Mouse (Mus musculus): Measurements from ENCODE around the gene Atp11a.

DNA sequence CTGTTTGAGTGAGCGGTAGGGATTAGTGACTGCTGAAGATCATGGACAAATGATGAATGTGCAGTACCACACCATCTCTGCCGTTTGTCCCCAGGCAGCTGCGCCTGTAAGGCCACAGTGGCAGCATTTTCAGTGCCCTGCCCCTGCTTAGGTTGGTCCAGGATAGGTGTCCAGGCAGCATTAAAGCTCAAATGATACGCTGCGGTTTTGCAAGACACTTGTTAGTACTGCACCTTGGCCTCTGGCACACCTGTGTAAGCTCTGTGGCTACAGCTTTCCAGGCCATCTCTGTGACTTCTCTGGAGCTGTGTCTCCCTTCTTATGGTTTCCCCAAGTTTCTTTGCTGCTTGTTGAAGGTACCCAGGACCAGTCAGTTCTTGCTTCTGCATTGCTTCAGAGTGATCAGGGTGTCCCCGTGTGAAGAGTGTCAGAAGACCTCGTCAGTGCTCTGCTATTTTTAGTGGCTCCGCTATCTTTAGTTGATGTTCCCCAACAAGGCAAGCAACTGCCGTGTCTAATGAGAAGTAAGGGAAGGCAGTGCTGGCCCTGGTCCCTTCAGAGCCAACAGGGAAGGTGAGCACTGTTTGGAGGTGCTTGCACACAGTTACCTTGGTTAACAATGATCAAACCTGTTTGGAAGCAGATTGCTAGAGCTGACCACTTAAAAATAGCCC, 18.6 kb downstream of the Atp11a start:
- TF ChIP-seq GATA1 (IDR thresholded peaks at IDR 0.05; ENCODE audit: borderline replicate concordance, low read length) (no peak), FLI1 (IDR thresholded peaks at IDR 0.05; ENCODE audit: low read length) (no peak)

Data from megakaryocyte, embryonic 14.5 days (primary cell).